Mouse (Mus musculus): Measurements from ENCODE around the gene Ldlrad3. TPM values are rescaled to one million over a fixed set of nuclear protein-coding genes. Genes with fewer than 3 reads are reported as not detected.

The Ldlrad3 gene
- polyA plus RNA-seq, 2 experiments: 2.1 to 2.9 TPM

DNA sequence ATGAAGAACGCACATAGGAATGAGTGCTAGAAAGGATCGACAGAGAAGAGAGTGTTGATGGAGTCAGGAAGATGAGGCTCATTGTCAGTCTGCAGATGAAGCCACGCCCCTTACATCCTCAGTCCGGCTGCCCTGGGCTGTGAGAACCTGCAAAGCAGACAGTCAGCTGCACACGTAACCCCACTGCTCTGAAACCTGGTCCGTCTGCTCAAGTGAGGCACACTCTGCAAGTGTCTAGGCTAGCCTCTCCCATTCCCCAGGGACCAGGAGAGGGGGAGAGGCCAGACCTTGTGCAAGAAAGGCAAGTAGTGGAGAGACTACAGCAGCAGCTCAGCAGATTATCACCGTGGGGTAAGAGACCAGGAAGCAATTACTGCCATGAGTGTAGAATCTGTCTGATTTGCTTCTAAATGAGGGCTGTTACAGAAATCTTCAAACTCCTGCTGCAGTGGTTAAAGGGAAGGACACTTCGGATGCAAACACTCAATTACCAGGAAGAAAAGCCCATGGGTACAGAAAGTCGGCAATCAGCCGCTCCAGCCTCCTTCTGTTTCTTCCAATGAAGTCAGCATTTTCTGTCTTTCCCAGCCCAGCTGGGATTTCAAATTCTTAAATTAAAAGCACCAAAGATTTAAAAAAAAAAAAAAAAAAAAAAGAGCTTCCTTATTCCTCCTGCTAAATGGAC, 136.2 kb downstream of the Ldlrad3 start:
- Histone ChIP-seq H3K4me1 (replicated peaks; ENCODE audit: control insufficient read depth in 2 of 2, insufficient read depth in 2 of 2, low read length in 1 of 2) (peaks cover 0 to 2% of the 10 kb centered on the region in 2 experiments; a peak in 1 of 4 replicates), H3K4me3 (ENCODE audit: insufficient read depth in 1 of 2, low read depth in 2 of 2, low read length in 2 of 2) (no peak overlapping the region), H3K27me3 (ENCODE audit: control insufficient read depth, insufficient read depth, low read length) (no peaks in the 10 kb centered on the region), H3K27ac (no peak overlapping the region), H3K9ac (replicated peaks) (no peak overlapping the region), H3K9me3 (ENCODE audit: control insufficient read depth, low read length) (no peaks in the 10 kb centered on the region), H3K36me3 (replicated peaks; ENCODE audit: control insufficient read depth, insufficient read depth, low read depth) (no peaks in the 10 kb centered on the region), H3K4me2 (ENCODE audit: low read depth) (no peak overlapping the region)
- ATAC-seq (ENCODE audit: insufficient read depth): no peak
- 50% methylated on average over 10 of the region's 10 CpGs for WGBS (ENCODE audit: insufficient replicate concordance)
- DNase-seq (ENCODE audit: low read depth in 3 of 3, low spot score in 3 of 3): no peak
- TF ChIP-seq CTCF (IDR thresholded peaks at IDR 0.05; ENCODE audit: low read depth) (no peak), EP300 (IDR thresholded peaks at IDR 0.05; ENCODE audit: low read depth) (no peak)

DNA sequence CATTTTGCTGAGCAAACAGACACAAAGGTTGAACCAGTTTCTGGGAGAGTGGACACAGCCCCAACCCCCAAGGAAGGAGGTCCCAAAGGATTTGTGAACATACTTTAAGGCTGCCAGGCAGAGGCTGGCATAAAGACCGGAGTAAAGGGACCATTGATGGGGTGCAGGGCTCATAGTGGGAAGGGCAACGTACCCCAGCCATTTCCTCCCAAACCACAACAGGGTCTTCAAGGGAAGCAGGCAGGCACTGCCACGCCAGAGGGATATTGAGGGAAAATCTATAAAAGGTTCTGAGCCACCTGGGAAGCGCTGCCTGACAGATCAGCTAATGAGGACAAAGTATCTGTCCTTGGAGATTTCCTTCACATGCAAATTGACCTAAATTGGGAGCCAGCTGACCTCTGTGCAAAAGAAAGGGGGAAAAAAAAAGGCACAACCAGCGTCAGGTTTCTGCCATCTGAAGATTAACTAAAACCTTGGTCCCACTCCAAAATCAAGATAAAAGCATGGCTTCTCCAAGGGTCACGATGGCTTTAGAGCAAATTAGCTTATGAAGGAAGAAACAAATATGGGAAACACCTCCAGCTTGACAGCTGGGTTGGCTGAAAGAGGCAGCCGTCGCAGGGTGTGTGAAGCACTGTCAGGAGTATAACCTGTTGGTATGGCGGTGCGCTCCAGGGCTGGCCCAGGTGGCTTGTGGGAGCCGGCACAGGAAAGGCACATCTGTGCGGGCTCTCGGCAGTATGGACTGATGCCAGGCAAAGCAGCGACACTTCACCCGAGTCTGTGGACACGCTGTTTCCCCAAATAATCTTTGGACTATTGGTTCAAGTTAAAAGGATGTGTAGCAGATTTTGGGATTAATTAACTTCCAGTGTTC, 137.6 kb downstream of the Ldlrad3 start:
- TF ChIP-seq EP300 (IDR thresholded peaks at IDR 0.05; ENCODE audit: low read depth): no peak
- TF ChIP-seq CTCF (IDR thresholded peaks at IDR 0.05; ENCODE audit: low read depth): no peak
- H3K9me3 ChIP-seq (ENCODE audit: control insufficient read depth, low read length): no peaks in the 10 kb centered on the region
- no peak overlapping the region for H3K4me3 ChIP-seq (ENCODE audit: insufficient read depth in 1 of 2, low read depth in 2 of 2, low read length in 2 of 2)
- DNase-seq (ENCODE audit: low read depth in 3 of 3, low spot score in 3 of 3): no peak
- ATAC-seq (ENCODE audit: insufficient read depth): no peak
- H3K27ac ChIP-seq: no peak overlapping the region
- no peak overlapping the region for H3K4me2 ChIP-seq (ENCODE audit: low read depth)
- 69% methylated on average over 16 of the region's 16 CpGs for WGBS (ENCODE audit: insufficient replicate concordance)
- no peaks in the 10 kb centered on the region for H3K27me3 ChIP-seq (ENCODE audit: control insufficient read depth, insufficient read depth, low read length)
- no peaks in the 10 kb centered on the region for H3K36me3 ChIP-seq (replicated peaks; ENCODE audit: control insufficient read depth, insufficient read depth, low read depth)
- H3K4me1 ChIP-seq (replicated peaks; ENCODE audit: control insufficient read depth in 2 of 2, insufficient read depth in 2 of 2, low read length in 1 of 2): peaks cover 0 to 2% of the 10 kb centered on the region in 2 experiments; a peak in 1 of 4 replicates
- no peak overlapping the region for H3K9ac ChIP-seq (replicated peaks)

GRCm38 (mm10) chr2:102046481-102046880, 139.7 kb downstream of the Ldlrad3 start:
- H3K9ac ChIP-seq (replicated peaks): no peak overlapping the region
- WGBS (ENCODE audit: insufficient replicate concordance): 72% methylated on average over 7 of the region's 7 CpGs
- H3K36me3 ChIP-seq (replicated peaks; ENCODE audit: control insufficient read depth, insufficient read depth, low read depth): no peaks in the 10 kb centered on the region
- no peaks in the 10 kb centered on the region for H3K27me3 ChIP-seq (ENCODE audit: control insufficient read depth, insufficient read depth, low read length)
- ATAC-seq (ENCODE audit: insufficient read depth) (no peak), DNase-seq (ENCODE audit: low read depth in 3 of 3, low spot score in 3 of 3) (no peak)
- H3K4me2 ChIP-seq (ENCODE audit: low read depth): no peak overlapping the region
- H3K4me3 ChIP-seq (ENCODE audit: insufficient read depth in 1 of 2, low read depth in 2 of 2, low read length in 2 of 2): no peak overlapping the region
- no peaks in the 10 kb centered on the region for H3K4me1 ChIP-seq (replicated peaks; ENCODE audit: control insufficient read depth in 2 of 2, insufficient read depth in 2 of 2, low read length in 1 of 2)
- no peak overlapping the region for H3K27ac ChIP-seq
- no peak for TF ChIP-seq CTCF (IDR thresholded peaks at IDR 0.05; ENCODE audit: low read depth)
- TF ChIP-seq EP300 (IDR thresholded peaks at IDR 0.05; ENCODE audit: low read depth): no peak
- H3K9me3 ChIP-seq (ENCODE audit: control insufficient read depth, low read length): no peaks in the 10 kb centered on the region

GRCm38 (mm10) chr2:102040456-102040855, 145.7 kb downstream of the Ldlrad3 start:
- no peak overlapping the region for H3K4me2 ChIP-seq (ENCODE audit: low read depth)
- no peak overlapping the region for H3K4me3 ChIP-seq (ENCODE audit: insufficient read depth in 1 of 2, low read depth in 2 of 2, low read length in 2 of 2)
- no peak overlapping the region for H3K27ac ChIP-seq
- no peaks in the 10 kb centered on the region for H3K27me3 ChIP-seq (ENCODE audit: control insufficient read depth, insufficient read depth, low read length)
- ATAC-seq (ENCODE audit: insufficient read depth): no peak
- peaks cover 0 to 17% of the 10 kb centered on the region in 2 experiments; a peak in 2 of 4 replicates for H3K4me1 ChIP-seq (replicated peaks; ENCODE audit: control insufficient read depth in 2 of 2, insufficient read depth in 2 of 2, low read length in 1 of 2)
- H3K9me3 ChIP-seq (ENCODE audit: control insufficient read depth, low read length): no peaks in the 10 kb centered on the region
- no peaks in the 10 kb centered on the region for H3K36me3 ChIP-seq (replicated peaks; ENCODE audit: control insufficient read depth, insufficient read depth, low read depth)
- TF ChIP-seq CTCF (IDR thresholded peaks at IDR 0.05; ENCODE audit: low read depth) (no peak), EP300 (IDR thresholded peaks at IDR 0.05; ENCODE audit: low read depth) (no peak)
- DNase-seq (ENCODE audit: low read depth in 3 of 3, low spot score in 3 of 3): no peak
- H3K9ac ChIP-seq (replicated peaks): no peak overlapping the region
- WGBS (ENCODE audit: insufficient replicate concordance): 77% methylated on average over 5 of the region's 5 CpGs

GRCm38 (mm10) chr2:102040011-102040410, 146.2 kb downstream of the Ldlrad3 start:
- no peak overlapping the region for H3K9ac ChIP-seq (replicated peaks)
- H3K9me3 ChIP-seq (ENCODE audit: control insufficient read depth, low read length): no peaks in the 10 kb centered on the region
- no peaks in the 10 kb centered on the region for H3K36me3 ChIP-seq (replicated peaks; ENCODE audit: control insufficient read depth, insufficient read depth, low read depth)
- TF ChIP-seq CTCF (IDR thresholded peaks at IDR 0.05; ENCODE audit: low read depth) (no peak), EP300 (IDR thresholded peaks at IDR 0.05; ENCODE audit: low read depth) (no peak)
- no peak overlapping the region for H3K4me3 ChIP-seq (ENCODE audit: insufficient read depth in 1 of 2, low read depth in 2 of 2, low read length in 2 of 2)
- no peaks in the 10 kb centered on the region for H3K27me3 ChIP-seq (ENCODE audit: control insufficient read depth, insufficient read depth, low read length)
- DNase-seq (ENCODE audit: low read depth in 3 of 3, low spot score in 3 of 3) (no peak), ATAC-seq (ENCODE audit: insufficient read depth) (no peak)
- peaks cover 0 to 18% of the 10 kb centered on the region in 2 experiments; a peak in 2 of 4 replicates for H3K4me1 ChIP-seq (replicated peaks; ENCODE audit: control insufficient read depth in 2 of 2, insufficient read depth in 2 of 2, low read length in 1 of 2)
- H3K27ac ChIP-seq: no peak overlapping the region
- H3K4me2 ChIP-seq (ENCODE audit: low read depth): no peak overlapping the region
- WGBS (ENCODE audit: insufficient replicate concordance): 51% methylated on average over 2 of the region's 2 CpGs
